Mouse (Mus musculus) intestine, postnatal 0 days (tissue): ENCODE results near the gene Fcrla. TPM values are rescaled to one million over a fixed set of nuclear protein-coding genes. Genes with fewer than 3 reads are reported as not detected.

Experiments used
- ATAC-seq: fragments of 200-750 bp; cut with Nextera tagmentation; 2 replicates; pipeline ENCODE4 v1.8.0; 2017; ENCODE audit warnings: mild to moderate bottlenecking, moderate TSS enrichment, moderate library complexity
- H3K27ac ChIP-seq: fragments of 300-500 bp; sonication (generic); 2 replicates; pipeline ENCODE4 v1.5.1; 2014; ENCODE audit warnings: mild to moderate bottlenecking, low read depth, low read length, moderate library complexity
- H3K27me3 ChIP-seq: fragments of 300-500 bp; sonication (generic); replicated peaks from 2 replicates; pipeline ENCODE4 v1.6.1; 2014; ENCODE audit warnings: low read length, mixed read lengths; ENCODE audit not compliant: control insufficient read depth, insufficient read depth
- H3K36me3 ChIP-seq: fragments of 300-500 bp; sonication (generic); 2 replicates; pipeline ENCODE4 v1.6.1; 2014; ENCODE audit warnings: mild to moderate bottlenecking, moderate library complexity; ENCODE audit not compliant: control insufficient read depth, insufficient read depth
- H3K4me1 ChIP-seq: fragments of 300-500 bp; sonication (generic); replicated peaks from 2 replicates; pipeline ENCODE4 v1.6.1; 2014; ENCODE audit warnings: antibody characterized with exemption, low read length, mixed read lengths; ENCODE audit not compliant: control insufficient read depth, insufficient read depth
- H3K4me2 ChIP-seq: fragments of 300-500 bp; sonication (generic); replicated peaks from 2 replicates; pipeline ENCODE4 v1.6.1; 2014; ENCODE audit warnings: low read depth, mild to moderate bottlenecking, moderate library complexity
- H3K4me3 ChIP-seq: fragments of 300-500 bp; sonication (generic); 2 replicates; pipeline ENCODE4 v1.5.1; 2014; ENCODE audit warnings: low read depth, low read length
- H3K9ac ChIP-seq: fragments of 300-500 bp; sonication (generic); 2 replicates; pipeline ENCODE4 v1.6.1; 2014; ENCODE audit warnings: mild to moderate bottlenecking, low read depth, low read length
- H3K9me3 ChIP-seq: fragments of 300-500 bp; sonication (generic); 2 replicates; pipeline ENCODE4 v1.6.1; 2016; ENCODE audit warnings: mixed run types; ENCODE audit not compliant: control insufficient read depth
- CTCF ChIP-seq: sonication (generic); IDR thresholded peaks from 2 replicates; pipeline ENCODE4 v1.5.1; 2016; ENCODE audit warnings: low read depth, mild to moderate bottlenecking, control low read depth, antibody characterized with exemption, moderate library complexity
- WGBS: fragments of 180-500 bp; shearing (Covaris S2); extraction: QIAGEN DNeasy Blood & Tissue Kit; methylation state at CpG from one replicate; pipeline ENCODE4 v1.1.7; 2014; 5-methylcytosine and 5-hydroxymethylcytosine counted together
- polyA plus RNA-seq: library from polyadenylated mRNA; unstranded; fragments of >200 nt; fragmentation: Nextera tagmentation; extraction: Ambion mirVana; gene quantifications from 2 replicates; pipeline ENCODE4 v1.2.1, GENCODE M21; 2015

The Fcrla gene
- polyA plus RNA-seq, 1 experiment from 2014 or later = not detected

- 10% methylated on average over 8 of the region's 8 CpGs for WGBS
- H3K4me2 ChIP-seq = peak overlapping the region; percentile 70
- H3K27me3 ChIP-seq = no peaks in the 10 kb centered on the region
- no peaks in the 10 kb centered on the region for H3K9me3 ChIP-seq
- peaks cover 13% of the 10 kb centered on the region for H3K36me3 ChIP-seq
- H3K27ac ChIP-seq = peak overlapping the region; percentile 95
- no peak for ATAC-seq
- H3K4me3 ChIP-seq = peak overlapping the region; percentile 68
- H3K9ac ChIP-seq = peak overlapping the region; percentile 47; the same call in 1 of the 2 replicates
- no peak for TF ChIP-seq CTCF
- no peaks in the 10 kb centered on the region for H3K4me1 ChIP-seq
Measured at GRCm38 (mm10) chr1:170884390-170884789, 43.0 kb downstream of the Fcrla start.

GRCm38 (mm10) chr1:170882915-170883485 lies 44.4 kb downstream of the Fcrla start:
- ATAC-seq = peak; percentile 69
- 38% methylated on average over 5 of the region's 5 CpGs for WGBS

DNA sequence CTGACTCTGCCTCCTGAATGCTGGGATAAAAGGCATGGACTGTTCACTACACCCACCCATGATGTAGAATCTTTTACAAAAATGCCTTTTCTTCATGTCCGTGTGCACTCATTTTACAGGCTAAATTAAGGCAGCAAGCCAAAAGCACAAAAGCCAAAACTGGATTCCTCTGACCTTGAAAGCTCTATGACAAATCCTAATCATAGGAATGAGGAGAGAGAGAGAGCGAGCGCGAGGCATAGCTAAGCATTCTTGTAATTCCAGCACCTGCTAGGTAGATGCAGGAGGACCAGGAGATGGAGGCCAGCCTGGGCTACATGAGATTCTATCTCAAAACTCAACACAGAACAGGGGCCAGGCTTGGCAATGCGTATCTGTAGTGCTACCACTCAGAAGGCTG lies 50.5 kb downstream of the Fcrla start:
- Histone ChIP-seq H3K36me3 (peaks cover 27% of the 10 kb centered on the region), H3K9ac (no peak overlapping the region), H3K27me3 (no peaks in the 10 kb centered on the region), H3K27ac (no peak overlapping the region), H3K9me3 (no peaks in the 10 kb centered on the region), H3K4me1 (no peaks in the 10 kb centered on the region), H3K4me2 (no peak overlapping the region), H3K4me3 (no peak overlapping the region)
- WGBS = 91% methylated on average over 5 of the region's 5 CpGs
- no peak for TF ChIP-seq CTCF
- ATAC-seq = no peak

More at GRCm38 (mm10) chr1:170882915-170883485, 44.4 kb downstream of the Fcrla start:
- peak overlapping the region; percentile 70 for H3K4me2 ChIP-seq
- TF ChIP-seq CTCF = no peak
- peak overlapping the region; percentile 68 for H3K4me3 ChIP-seq
- H3K27me3 ChIP-seq = no peaks in the 10 kb centered on the region
- peaks cover 23% of the 10 kb centered on the region for H3K36me3 ChIP-seq
- H3K9me3 ChIP-seq = no peaks in the 10 kb centered on the region
- H3K4me1 ChIP-seq = no peaks in the 10 kb centered on the region
- H3K27ac ChIP-seq = peak overlapping the region; percentile 95
- H3K9ac ChIP-seq = 0 out of 2 replicates have a peak overlapping the region, but pooled peaks have one; percentile 22

- Histone ChIP-seq H3K4me3 (no peak overlapping the region), H3K36me3 (peaks cover 26% of the 10 kb centered on the region), H3K27ac (0 out of 2 replicates have a peak overlapping the region, but pooled peaks have one; percentile 15), H3K9ac (no peak overlapping the region), H3K27me3 (no peaks in the 10 kb centered on the region), H3K4me1 (no peaks in the 10 kb centered on the region), H3K9me3 (no peaks in the 10 kb centered on the region), H3K4me2 (no peak overlapping the region)
- WGBS = 44% methylated on average over 3 of the region's 3 CpGs
- ATAC-seq = peak; percentile 67
- 0 out of 2 replicates have a peak, but pooled peaks have one; percentile 16 for TF ChIP-seq CTCF
Measured at GRCm38 (mm10) chr1:170875676-170876075, 51.7 kb downstream of the Fcrla start.

DNA sequence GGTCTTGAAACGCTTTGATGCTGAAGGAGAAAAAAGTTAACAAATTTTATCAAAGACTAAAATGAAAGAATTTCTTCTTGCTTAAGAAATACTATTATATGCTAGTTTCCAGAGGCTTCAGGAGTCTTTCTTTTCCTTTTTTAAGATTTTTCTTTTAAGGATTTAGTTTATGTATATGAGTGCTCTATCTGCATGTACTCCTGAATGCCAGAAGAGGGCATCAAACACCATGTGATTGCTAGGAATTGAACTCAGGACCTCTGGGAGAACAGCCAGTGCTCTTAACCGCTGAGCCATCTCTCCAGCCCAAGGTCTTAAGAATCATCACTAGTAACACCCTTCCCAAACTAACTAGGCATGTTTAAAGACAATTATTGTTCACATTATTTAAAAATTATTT lies 55.4 kb downstream of the Fcrla start:
- TF ChIP-seq CTCF = peak; percentile 50
- Histone ChIP-seq H3K4me3 (no peak overlapping the region), H3K4me1 (no peaks in the 10 kb centered on the region), H3K36me3 (0 out of 2 replicates have a peak, but pooled peaks cover 5% of the 10 kb centered on the region), H3K27me3 (no peaks in the 10 kb centered on the region), H3K9me3 (no peaks in the 10 kb centered on the region), H3K9ac (no peak overlapping the region), H3K4me2 (no peak overlapping the region), H3K27ac (no peak overlapping the region)
- ATAC-seq = no peak
- WGBS = 87% methylated on average over 2 of the region's 2 CpGs

GRCm38 (mm10) chr1:170871402-170871801 lies 56.0 kb downstream of the Fcrla start:
- WGBS = 90% methylated on average over 6 of the region's 6 CpGs
- no peak for ATAC-seq
- Histone ChIP-seq H3K4me2 (no peak overlapping the region), H3K9me3 (no peaks in the 10 kb centered on the region), H3K9ac (no peak overlapping the region), H3K36me3 (0 out of 2 replicates have a peak, but pooled peaks cover 5% of the 10 kb centered on the region), H3K27me3 (no peaks in the 10 kb centered on the region), H3K27ac (no peak overlapping the region), H3K4me1 (no peaks in the 10 kb centered on the region), H3K4me3 (no peak overlapping the region)
- no peak for TF ChIP-seq CTCF
